Mouse (Mus musculus): ENCODE data around the gene Dctn1.

DNA sequence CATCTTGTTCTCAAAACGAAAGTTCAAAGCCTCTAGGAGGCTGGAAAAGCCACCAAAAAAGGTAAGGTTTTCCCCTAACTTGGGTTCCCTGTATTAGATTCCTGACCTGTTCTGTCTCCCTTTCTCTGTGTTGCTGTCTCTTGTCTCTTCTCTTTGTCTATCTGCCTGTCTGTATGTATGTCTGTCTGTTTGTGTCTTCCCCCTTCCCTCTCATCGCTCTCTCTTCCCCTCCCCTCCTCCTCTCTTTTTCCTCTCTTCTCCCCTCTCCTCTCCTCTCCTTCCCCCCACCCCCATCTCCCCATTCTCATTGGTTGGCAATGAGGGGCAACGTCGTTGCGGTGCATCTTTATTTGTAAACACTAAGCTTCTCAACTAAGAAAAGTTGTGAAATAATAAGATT, 40.4 kb upstream of the Dctn1 start, which contains the start of gene Ino80b:
- TF ChIP-seq CTCF (IDR thresholded peaks at IDR 0.05; ENCODE audit: low read depth) (no peak), EP300 (IDR thresholded peaks at IDR 0.05; ENCODE audit: low read depth) (0 out of 2 replicates have a peak, but pooled peaks have one; percentile 14)

Measured in heart, postnatal 0 days (tissue).